Mouse (Mus musculus): ENCODE data around the gene Slc6a20a.

The Slc6a20a gene

GRCm38 (mm10) chr9:123649785-123650511, 28.7 kb downstream of the Slc6a20a start:
- CTCF ChIA-PET = no interaction called here
- POLR2A ChIA-PET = no interaction called here

GRCm38 (mm10) chr9:123640106-123640505, 38.6 kb downstream of the Slc6a20a start:
- ChIA-PET CTCF (no interaction called here), POLR2A (no interaction called here)

GRCm38 (mm10) chr9:123638668-123639089, 40.0 kb downstream of the Slc6a20a start:
- CTCF ChIA-PET = interaction anchor here in 1 of 4 experiments (1.0 kb wide), 3 partner anchors 9 to 158 kb away, joined by 3 to 4 read pairs (median 3); no protein-coding TSS in a partner anchor
- POLR2A ChIA-PET = interaction anchor here in 1 of 4 experiments (1.3 kb wide), 1 partner anchor 109 kb away, joined by 3 read pairs; no protein-coding TSS in a partner anchor

- ChIA-PET POLR2A (interaction anchor here in 1 of 4 experiments (1.3 kb wide), 1 partner anchor 108 kb away, joined by 3 read pairs; no protein-coding TSS in a partner anchor), CTCF (interaction anchor here in 1 of 4 experiments (1.0 kb wide), 3 partner anchors 8 to 159 kb away, joined by 3 to 4 read pairs (median 3); no protein-coding TSS in a partner anchor)
These were observed 40.5 kb downstream of the Slc6a20a start for GRCm38 (mm10) chr9:123638231-123638630.

GRCm38 (mm10) chr9:123636771-123637170, 41.9 kb downstream of the Slc6a20a start:
- CTCF ChIA-PET = no interaction called here

GRCm38 (mm10) chr9:123632993-123633392, 45.7 kb downstream of the Slc6a20a start:
- ChIA-PET CTCF (no interaction called here), POLR2A (no interaction called here)

More at GRCm38 (mm10) chr9:123636771-123637170, 41.9 kb downstream of the Slc6a20a start:
- POLR2A ChIA-PET = no interaction called here

- POLR2A ChIA-PET = no interaction called here
- CTCF ChIA-PET = interaction anchor here in 1 of 4 experiments (0.7 kb wide), 1 partner anchor 9 kb away, joined by 3 read pairs; no protein-coding TSS in a partner anchor
These were observed 46.4 kb downstream of the Slc6a20a start, which contains the start of gene Slc6a20b for GRCm38 (mm10) chr9:123632281-123632680. TSS of gene Slc6a20b (minus strand) at chr9:123632565.

- ChIA-PET POLR2A (no interaction called here), CTCF (no interaction called here)
These were observed 47.0 kb downstream of the Slc6a20a start for GRCm38 (mm10) chr9:123631666-123632065.

- POLR2A ChIA-PET = no interaction called here
- CTCF ChIA-PET = interaction anchor here in 1 of 4 experiments (0.6 kb wide), 1 partner anchor 196 kb away, joined by 4 read pairs; no protein-coding TSS in a partner anchor
These were observed 52.9 kb downstream of the Slc6a20a start for GRCm38 (mm10) chr9:123625821-123626220.

- ChIA-PET CTCF (no interaction called here), POLR2A (interaction anchor here in 1 of 4 experiments (0.6 kb wide), 1 partner anchor 857 kb away, joined by 5 read pairs; no protein-coding TSS in a partner anchor)
These were observed 53.9 kb downstream of the Slc6a20a start for GRCm38 (mm10) chr9:123624741-123625140.

GRCm38 (mm10) chr9:123620311-123621098, 58.2 kb downstream of the Slc6a20a start:
- CTCF ChIA-PET = no interaction called here
- POLR2A ChIA-PET = no interaction called here

GRCm38 (mm10) chr9:123601529-123601928, 77.2 kb downstream of the Slc6a20a start:
- ChIA-PET CTCF (no interaction called here), POLR2A (interaction anchor here in 1 of 4 experiments (1.1 kb wide), 1 partner anchor 72 kb away, joined by 3 read pairs; the partner anchor contains the start of gene Sacm1l)

GRCm38 (mm10) chr9:123597376-123597775, 81.3 kb downstream of the Slc6a20a start:
- CTCF ChIA-PET = no interaction called here
- POLR2A ChIA-PET = no interaction called here

GRCm38 (mm10) chr9:123596910-123597309, 81.8 kb downstream of the Slc6a20a start:
- ChIA-PET POLR2A (no interaction called here), CTCF (no interaction called here)

GRCm38 (mm10) chr9:123595194-123595593, 83.5 kb downstream of the Slc6a20a start:
- POLR2A ChIA-PET = no interaction called here
- CTCF ChIA-PET = no interaction called here

- CTCF ChIA-PET = no interaction called here
- POLR2A ChIA-PET = interaction anchor here in 1 of 4 experiments (0.5 kb wide), 1 partner anchor 191 kb away, joined by 3 read pairs; no protein-coding TSS in a partner anchor
These were observed 89.3 kb downstream of the Slc6a20a start for GRCm38 (mm10) chr9:123589240-123589910.

All from embryonic stem cell, embryonic (primary cell).